Mouse (Mus musculus) MEL (cell line): ENCODE measurements around the gene Ugt1a10. TPM values are rescaled to one million over a fixed set of nuclear protein-coding genes. Genes with fewer than 3 reads are reported as not detected.
"Not testable (repeated sequence)": the region's sequence is repeated elsewhere in the genome, so short reads cannot be mapped to it uniquely, and the experiment has no call there.

Experiments
- DNase-seq: peaks from one replicate; pipeline ENCODE4 v3.0.0; 2011; ENCODE audit warnings: low read depth, low spot score
- H3K27ac ChIP-seq: 2 replicates; pipeline ENCODE4 v1.5.1; 2012; ENCODE audit warnings: low read depth, mild to moderate bottlenecking, control low read depth, low read length, moderate library complexity; ENCODE audit not compliant: control insufficient read depth
- H3K27me3 ChIP-seq, 2 experiments: fragments of 150-350 bp in 1 of 2; sonication (generic) in 1 of 2; 2 replicates each; pipeline ENCODE4 v1.6.1; 2012; ENCODE audit warnings: low read length in 2 of 2, mild to moderate bottlenecking in 2 of 2, improper control_type of control experiment in 1 of 2, moderate library complexity in 1 of 2; ENCODE audit not compliant: insufficient read depth in 2 of 2, control insufficient read depth in 1 of 2
- H3K36me3 ChIP-seq, 2 experiments: 2 replicates each; pipeline ENCODE4 v1.6.1; 2012 to 2014; ENCODE audit warnings: low read length in 2 of 2, improper control_type of control experiment in 1 of 2, inconsistent platforms in 1 of 2, mild to moderate bottlenecking in 1 of 2; ENCODE audit not compliant: insufficient read depth in 2 of 2, control insufficient read depth in 1 of 2
- H3K4me1 ChIP-seq, 2 experiments: fragments of 150-350 bp in 1 of 2; sonication (generic) in 1 of 2; 2 replicates each; pipeline ENCODE4 v1.6.1; 2012; ENCODE audit warnings: low read length in 2 of 2, improper control_type of control experiment in 1 of 2, mild to moderate bottlenecking in 1 of 2; ENCODE audit not compliant: insufficient read depth in 2 of 2, control insufficient read depth in 1 of 2
- H3K4me3 ChIP-seq, 2 experiments: fragments of 150-350 bp in 1 of 2; sonication (generic) in 1 of 2; 2 replicates each; pipeline ENCODE4 v1.5.1; 2012; ENCODE audit warnings: low read depth in 2 of 2, low read length in 2 of 2, mild to moderate bottlenecking in 2 of 2, moderate library complexity in 2 of 2, control low read depth in 1 of 2, improper control_type of control experiment in 1 of 2; ENCODE audit not compliant: control insufficient read depth in 1 of 2, insufficient read depth in 1 of 2
- H3K79me2 ChIP-seq: 2 replicates; pipeline ENCODE4 v1.6.1; 2012; ENCODE audit warnings: mild to moderate bottlenecking, low read length, moderate library complexity; ENCODE audit not compliant: control insufficient read depth, poor library complexity, insufficient read depth
- H3K9ac ChIP-seq: 2 replicates; pipeline ENCODE4 v1.6.1; 2012; ENCODE audit warnings: low read depth, mild to moderate bottlenecking, control low read depth, low read length, moderate library complexity; ENCODE audit not compliant: control insufficient read depth, poor library complexity, severe bottlenecking
- H3K9me3 ChIP-seq: fragments of 150-350 bp; sonication (generic); replicated peaks from 2 replicates; pipeline ENCODE4 v1.6.1; 2012; ENCODE audit warnings: mild to moderate bottlenecking, low read length, improper control_type of control experiment, moderate library complexity; ENCODE audit not compliant: insufficient read depth
- CHD2 ChIP-seq: IDR thresholded peaks from 2 replicates; pipeline ENCODE4 v1.6.1; 2011; ENCODE audit warnings: low read length, improper control_type of control experiment
- CTCF ChIP-seq, 3 experiments: IDR thresholded peaks in 2 of 3; conservative IDR thresholded peaks in 1 of 3; 2 replicates each; pipeline ENCODE4 v1.5.1; 2011 to 2012; ENCODE audit warnings: low read length in 3 of 3, low read depth in 2 of 3, mild to moderate bottlenecking in 2 of 3, improper control_type of control experiment in 1 of 3, inconsistent platforms in 1 of 3, mixed read lengths in 1 of 3, moderate library complexity in 1 of 3; ENCODE audit not compliant: control insufficient read depth in 1 of 3, insufficient read depth in 1 of 3, poor library complexity in 1 of 3, severe bottlenecking in 1 of 3
- E2F4 ChIP-seq: IDR thresholded peaks from 2 replicates; pipeline ENCODE4 v1.6.1; 2011; ENCODE audit warnings: low read depth, low read length, improper control_type of control experiment, borderline replicate concordance
- GABPA ChIP-seq: IDR thresholded peaks from 2 replicates; pipeline ENCODE4 v1.6.1; 2012; ENCODE audit warnings: low read depth, mild to moderate bottlenecking, inconsistent platforms, low read length, improper control_type of control experiment, moderate library complexity
- MAFK ChIP-seq: IDR thresholded peaks from 2 replicates; pipeline ENCODE4 v1.6.1; 2011; ENCODE audit warnings: low read depth, mild to moderate bottlenecking, low read length, improper control_type of control experiment, borderline replicate concordance
- MAX ChIP-seq: IDR thresholded peaks from 2 replicates; pipeline ENCODE4 v1.6.1; 2011; ENCODE audit warnings: low read length, improper control_type of control experiment
- MEF2A ChIP-seq: IDR thresholded peaks from 2 replicates; pipeline ENCODE4 v1.6.1; 2014; ENCODE audit warnings: low read depth, mild to moderate bottlenecking, inconsistent platforms, low read length, improper control_type of control experiment; ENCODE audit not compliant: poor library complexity, insufficient replicate concordance, severe bottlenecking; ENCODE audit errors: extremely low read depth
- MYC ChIP-seq: IDR thresholded peaks from 2 replicates; pipeline ENCODE4 v1.6.1; 2011; ENCODE audit warnings: low read depth, mild to moderate bottlenecking, low read length, improper control_type of control experiment, moderate library complexity
- NELFE ChIP-seq: IDR thresholded peaks from 2 replicates; pipeline ENCODE4 v1.6.1; 2011; ENCODE audit warnings: low read depth, low read length, improper control_type of control experiment
- POLR2AphosphoS2 ChIP-seq: IDR thresholded peaks from 2 replicates; pipeline ENCODE4 v1.6.1; 2011; ENCODE audit warnings: low read length, improper control_type of control experiment
- RAD21 ChIP-seq: IDR thresholded peaks from 2 replicates; pipeline ENCODE4 v1.6.1; 2011; ENCODE audit warnings: mild to moderate bottlenecking, low read depth, low read length, improper control_type of control experiment
- UBTF ChIP-seq: IDR thresholded peaks from 2 replicates; pipeline ENCODE4 v1.6.1; 2012; ENCODE audit warnings: low read depth, mild to moderate bottlenecking, inconsistent platforms, low read length, improper control_type of control experiment, moderate library complexity, borderline replicate concordance; ENCODE audit not compliant: insufficient read depth
- ZNF384 ChIP-seq: IDR thresholded peaks from 2 replicates; pipeline ENCODE4 v1.6.1; 2012; ENCODE audit warnings: low read depth, mild to moderate bottlenecking, inconsistent platforms, low read length, improper control_type of control experiment
- polyA plus RNA-seq, 2 experiments: library from polyadenylated mRNA; stranded (reverse) in 1 of 2; unstranded in 1 of 2; fragments of >175 nt in 1 of 2; fragments of >200 nt in 1 of 2; gene quantifications; 2 replicates each; pipeline versions ENCODE4 v1.2.1 to v1.2.4; 2012; ENCODE audit warnings: low replicate concordance in 2 of 2, low read depth in 1 of 2; ENCODE audit not compliant: insufficient read length in 2 of 2, insufficient read depth in 1 of 2, missing spikeins in 1 of 2
- total RNA-seq: library from RNA; depleted of rRNA; stranded (reverse); fragments of 300-350 nt; gene quantifications from 2 replicates; pipeline ENCODE4 v1.2.3, GENCODE M21; 2012

Gene Ugt1a10
- total and polyA plus RNA-seq, 3 experiments: not detected

DNA sequence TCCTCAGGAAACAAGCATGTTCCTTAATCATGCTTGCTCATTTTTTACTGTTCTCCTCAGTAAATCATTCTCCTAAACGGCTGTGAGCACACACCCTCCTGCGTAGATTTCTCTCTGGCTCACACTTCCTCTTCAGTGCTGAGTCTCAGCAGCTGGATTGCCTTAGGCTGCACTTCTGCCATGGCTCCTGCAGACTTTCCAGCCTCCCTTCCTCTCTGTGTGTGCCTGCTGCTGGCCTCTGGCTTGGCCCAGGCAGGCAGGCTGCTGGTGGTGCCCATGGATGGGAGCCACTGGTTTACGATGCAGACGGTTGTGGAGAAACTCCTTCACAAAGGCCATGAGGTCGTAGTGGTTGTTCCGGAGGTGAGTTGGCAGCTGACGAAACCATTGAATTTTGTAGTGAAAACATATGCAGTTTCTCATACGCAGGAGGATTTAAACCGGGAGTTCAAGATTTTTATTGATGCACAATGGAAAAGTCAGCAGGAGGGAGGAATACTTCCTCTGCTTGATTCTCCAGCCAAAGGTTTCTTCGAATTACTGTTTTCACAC is 39.8 kb downstream of the Ugt1a10 start, which contains the start of gene Ugt1a7c:
Ugt1a7c (plus strand) TSS at position 122 of the 552 bp plus-strand sequence.
- Histone ChIP-seq H3K79me2 (no peaks in the 10 kb centered on the region), H3K4me1 (no peaks in the 10 kb centered on the region)
- peak; percentile 45 for DNase-seq
- TF ChIP-seq CHD2: no peak
- no peak for TF ChIP-seq MEF2A
- no peak for TF ChIP-seq NELFE
- TF ChIP-seq MYC: no peak
- no peak for TF ChIP-seq RAD21
- TF ChIP-seq ZNF384: no peak
- no peak for TF ChIP-seq E2F4
- TF ChIP-seq GABPA: no peak
- no peak for TF ChIP-seq MAX
- no peak for TF ChIP-seq CTCF (IDR thresholded peaks at IDR 0.05 in 2 of 3, conservative IDR thresholded peaks at IDR 0.05 in 1 of 3; ENCODE audit: control insufficient read depth in 1 of 3, insufficient read depth in 1 of 3, low read depth in 2 of 3, low read length in 3 of 3, poor library complexity in 1 of 3, severe bottlenecking in 1 of 3)
- TF ChIP-seq UBTF: no peak
- TF ChIP-seq MAFK: no peak
- no peak for TF ChIP-seq POLR2AphosphoS2
- TF ChIP-seq, all 39 proteins: peak for 0
- Histone ChIP-seq H3K9me3 (no peaks in the 10 kb centered on the region), H3K4me3 (no peak within 1 kb of the TSS), H3K27me3 (peaks cover 0 to 3% of the 10 kb centered on the region in 2 experiments; a peak in 2 of 4 replicates), H3K27ac (no peak within 1 kb of the TSS), H3K36me3 (no peaks in the 10 kb centered on the region), H3K9ac (no peak within 1 kb of the TSS)

DNA sequence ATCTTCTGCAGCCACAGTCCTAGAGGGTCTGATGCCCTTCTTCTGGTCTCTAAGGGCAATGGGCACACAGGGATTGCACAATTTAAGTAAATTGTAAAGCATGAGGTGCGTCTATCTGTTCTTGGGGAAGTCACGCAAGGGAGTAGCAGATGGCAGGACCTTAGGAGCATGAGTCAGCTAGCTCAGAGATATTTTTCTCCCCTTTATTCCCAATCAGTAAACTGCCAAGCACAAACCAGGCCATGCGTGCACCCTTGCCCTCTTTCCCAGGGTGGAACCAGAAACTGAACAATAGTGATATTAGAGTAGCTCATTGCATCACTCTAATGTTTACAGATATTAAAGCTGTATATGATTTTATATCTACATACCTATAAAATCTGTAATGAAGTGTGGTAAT is 43.4 kb downstream of the Ugt1a10 start:
- not testable (repeated sequence) for H3K4me3 ChIP-seq, DNase-seq, H3K9ac ChIP-seq, H3K9me3 ChIP-seq, H3K79me2 ChIP-seq, H3K27me3 ChIP-seq, H3K36me3 ChIP-seq, H3K4me1 ChIP-seq, H3K27ac ChIP-seq

DNA sequence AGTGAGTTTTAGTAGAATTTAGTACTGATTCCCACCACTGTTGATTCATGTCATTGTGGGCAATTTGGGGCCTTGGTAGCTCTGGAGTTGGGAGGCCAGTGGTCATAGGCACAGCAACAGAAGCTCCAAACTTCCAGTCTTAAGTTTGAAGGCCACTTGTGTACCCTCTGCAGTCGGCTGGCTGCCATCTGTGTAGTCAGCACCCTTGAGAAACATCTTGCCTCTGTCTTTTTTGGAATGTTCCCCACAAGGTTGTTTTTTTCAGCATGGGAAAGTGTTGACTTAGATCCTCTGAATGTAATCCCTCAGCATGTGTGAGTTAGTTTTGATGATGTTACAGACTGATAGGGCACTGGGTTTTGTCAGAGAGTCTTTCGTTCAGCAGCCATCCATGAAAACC is 44.5 kb downstream of the Ugt1a10 start:
- not testable (repeated sequence) for H3K4me3 ChIP-seq, H3K27me3 ChIP-seq, H3K36me3 ChIP-seq, DNase-seq, H3K27ac ChIP-seq, H3K9ac ChIP-seq, H3K9me3 ChIP-seq, H3K79me2 ChIP-seq
- peaks cover 0 to 14% of the 10 kb centered on the region in 2 experiments; a peak in 3 of 4 replicates for H3K4me1 ChIP-seq
